ENCODE assay signal across 8 mouse cellular contexts in genomic region chr9:62810543-62811515, GRCm38 (mm10). TPM values are rescaled to one million over a fixed set of nuclear protein-coding genes. Genes with fewer than 3 reads are reported as not detected.
A peak's percentile ranks its signal among the peaks of the same experiment; 100 is the strongest.
DNase-seq lines count a peak whose midpoint lies in the region; ATAC-seq and TF ChIP-seq lines count a peak whose summit lies in the region.

No protein-coding gene starts in this region.

- peak in 1 of 2 experiments; percentile 53; a peak in 3 of 4 replicates for TF ChIP-seq CTCF in CH12.LX (conservative IDR thresholded peaks at IDR 0.05 in 1 of 2, IDR thresholded peaks at IDR 0.05 in 1 of 2; ENCODE audit: low read depth in 2 of 2, low read length in 2 of 2)

- no peak for TF ChIP-seq POLR2A in CH12.LX (IDR thresholded peaks at IDR 0.05; ENCODE audit: low read depth, low read length)

- no peak for DNase-seq in kidney, postnatal 36 days
- DNase-seq in CH12.LX (ENCODE audit: extremely low read depth) = peak; percentile 53
- DNase-seq in embryo, embryonic 10 days (ENCODE audit: low spot score) = peak; percentile 70
- peak; percentile 72 for DNase-seq in heart, postnatal 4 days
- peak; percentile 63 for DNase-seq in liver, embryonic 13.5 days
- DNase-seq in retina, postnatal 1 day = peak; percentile 56
- no peak for DNase-seq in ovary, postnatal 10 days (ENCODE audit: low spot score)

- peak overlapping the region; percentile 96 for H3K9ac ChIP-seq in kidney, embryonic 15.5 days
- peak overlapping the region; percentile 83 for H3K9ac ChIP-seq in CH12.LX (ENCODE audit: insufficient read depth, low read depth)
- H3K9ac ChIP-seq in liver, embryonic 13.5 days = peak overlapping the region; percentile 97

- H3K9me3 ChIP-seq in kidney, embryonic 15.5 days (replicated peaks) = no peaks in the 10 kb centered on the region
- H3K9me3 ChIP-seq in CH12.LX (replicated peaks; ENCODE audit: low read length) = no peaks in the 10 kb centered on the region
- H3K9me3 ChIP-seq in liver, embryonic 13.5 days (replicated peaks) = no peaks in the 10 kb centered on the region

- TF ChIP-seq RAD21 in CH12.LX (IDR thresholded peaks at IDR 0.05; ENCODE audit: low read depth, low read length) = peak; percentile 38; the same call in 1 of the 2 replicates

- TF ChIP-seq EP300 in CH12.LX (IDR thresholded peaks at IDR 0.05; ENCODE audit: low read length) = no peak

- H3K27me3 ChIP-seq in kidney, embryonic 15.5 days = no peaks in the 10 kb centered on the region
- H3K27me3 ChIP-seq in CH12.LX (replicated peaks) = no peaks in the 10 kb centered on the region
- H3K27me3 ChIP-seq in liver, embryonic 13.5 days = no peaks in the 10 kb centered on the region

- peak overlapping the region; percentile 91 for H3K4me2 ChIP-seq in kidney, embryonic 15.5 days
- H3K4me2 ChIP-seq in CH12.LX (ENCODE audit: insufficient read depth, low read depth, poor library complexity, severe bottlenecking) = peak overlapping the region; percentile 14; the same call in 1 of the 2 replicates
- H3K4me2 ChIP-seq in liver, embryonic 13.5 days = peak overlapping the region; percentile 92

- WGBS in kidney, embryonic 15.5 days = under 1% methylated on average over 58 of the region's 58 CpGs
- under 1% methylated on average over 58 of the region's 58 CpGs for WGBS in liver, embryonic 13.5 days (ENCODE audit: insufficient replicate concordance)

- peak overlapping the region; percentile 88 for H3K4me3 ChIP-seq in kidney, embryonic 15.5 days (replicated peaks)
- H3K4me3 ChIP-seq in CH12.LX (replicated peaks in 1 of 3; ENCODE audit: low read depth in 2 of 3, low read length in 2 of 3, poor library complexity in 1 of 3) = peak overlapping the region; percentile 96 to 100 (median 99)
- H3K4me3 ChIP-seq in liver, embryonic 13.5 days (replicated peaks) = peak overlapping the region; percentile 87

- peaks cover 29% of the 10 kb centered on the region for H3K4me1 ChIP-seq in kidney, embryonic 15.5 days
- peaks cover 12 to 62% of the 10 kb centered on the region in 2 experiments for H3K4me1 ChIP-seq in CH12.LX (ENCODE audit: control insufficient read depth in 1 of 2, insufficient read depth in 2 of 2)
- peaks cover 50% of the 10 kb centered on the region for H3K4me1 ChIP-seq in liver, embryonic 13.5 days (replicated peaks)

- peak; percentile 81 for ATAC-seq in kidney, embryonic 15.5 days (replicated peaks; ENCODE audit: low FRiP score)
- ATAC-seq in liver, embryonic 13.5 days (ENCODE audit: low read depth) = peak; percentile 73

- H3K27ac ChIP-seq in kidney, embryonic 15.5 days = peak overlapping the region; percentile 98
- H3K27ac ChIP-seq in CH12.LX (ENCODE audit: insufficient read depth, low read depth) = peak overlapping the region; percentile 78
- peak overlapping the region; percentile 93 for H3K27ac ChIP-seq in liver, embryonic 13.5 days

- dilution Hi-C loops in CH12.LX (cut with MboI; ENCODE audit: extremely low pct_ligation_motif_present, extremely low pct_unique_long_range_greater_than_20kb, low sequenced_read_pairs) = no loop called here

- in situ Hi-C loops in CH12.LX (cut with MboI; ENCODE audit: low pct_ligation_motif_present, low pct_unique_long_range_greater_than_20kb, low sequenced_read_pairs) = loop anchor here (25.0 kb wide), 1 partner anchor 576 kb away; the partner anchor contains the start of genes 2300009A05Rik and Map2k5

- no peaks in the 10 kb centered on the region; the same call in 1 of the 2 replicates for H3K36me3 ChIP-seq in kidney, embryonic 15.5 days
- H3K36me3 ChIP-seq in CH12.LX (replicated peaks in 1 of 2; ENCODE audit: control insufficient read depth in 1 of 2, insufficient read depth in 1 of 2, low read length in 1 of 2) = peaks cover 0 to 7% of the 10 kb centered on the region in 2 experiments
- 0 out of 2 replicates have a peak, but pooled peaks cover 7% of the 10 kb centered on the region for H3K36me3 ChIP-seq in liver, embryonic 13.5 days

- peaks cover 53% of the 10 kb centered on the region for H3K79me2 ChIP-seq in CH12.LX (replicated peaks; ENCODE audit: control insufficient read depth, extremely low read depth, insufficient read depth, poor library complexity, severe bottlenecking)

TF ChIP-seq in CH12.LX, 34 proteins besides CTCF, POLR2A, EP300 and RAD21:
- no peak for TF ChIP-seq NRF1 (IDR thresholded peaks at IDR 0.05; ENCODE audit: low read depth, low read length)
- TF ChIP-seq ZMIZ1 (IDR thresholded peaks at IDR 0.05; ENCODE audit: low read depth, low read length) = no peak; the same call in 1 of the 2 replicates
- no peak for TF ChIP-seq ETS1 (conservative IDR thresholded peaks at IDR 0.05; ENCODE audit: low read depth, low read length)
- no peak for TF ChIP-seq UBTF (IDR thresholded peaks at IDR 0.05; ENCODE audit: low read depth, low read length)
- no peak for TF ChIP-seq TCF12 (IDR thresholded peaks at IDR 0.05; ENCODE audit: low read depth, low read length)
- no peak for TF ChIP-seq BHLHE40 (IDR thresholded peaks at IDR 0.05; ENCODE audit: low read depth, low read length)
- no peak for TF ChIP-seq POLR2AphosphoS2 (IDR thresholded peaks at IDR 0.05; ENCODE audit: low read depth, low read length)
- TF ChIP-seq JUN (IDR thresholded peaks at IDR 0.05; ENCODE audit: insufficient read depth, low read depth, low read length) = no peak
- TF ChIP-seq ZC3H11A (IDR thresholded peaks at IDR 0.05; ENCODE audit: low read depth, low read length) = no peak
- peak; percentile 42 for TF ChIP-seq SIN3A (IDR thresholded peaks at IDR 0.05; ENCODE audit: low read length)
- no peak for TF ChIP-seq USF2 (conservative IDR thresholded peaks at IDR 0.05; ENCODE audit: low read depth, low read length)
- no peak for TF ChIP-seq SMC3 (IDR thresholded peaks at IDR 0.05; ENCODE audit: low read depth, low read length)
- no peak for TF ChIP-seq RCOR1 (conservative IDR thresholded peaks at IDR 0.05; ENCODE audit: low read depth, low read length)
- TF ChIP-seq MAX (IDR thresholded peaks at IDR 0.05; ENCODE audit: low read length) = peak; percentile 31; the same call in 1 of the 2 replicates

RNA-seq across cellular contexts. Expression of gene Fem1b, which starts 0.9 kb away (rescaled TPM):
- 22.7 and 23.2 TPM in 2 replicates for polyA plus RNA-seq in kidney, embryonic 15.5 days (2015; fragmentation: Nextera tagmentation; extraction: Ambion mirVana)
- total RNA-seq in CH12.LX (2012; rRNA removed) (34.6 and 35.6 TPM in 2 replicates), CH12.LX (2014; rRNA removed) (30.0 and 30.1 TPM in 2 replicates)
- 26.6 and 26.8 TPM in 2 replicates for polyA plus RNA-seq in CH12.LX (2012; ENCODE audit: insufficient read length, low read depth)
- 10 to 100 TPM; 40.3 to 41.6 TPM for total RNA-seq in heart, postnatal 4 days (2021)
- polyA plus RNA-seq in liver, embryonic 13.5 days (2015; fragmentation: Nextera tagmentation; extraction: Ambion mirVana) = 9.4 and 12.4 TPM in 2 replicates

RNA-seq across cellular contexts. Expression of gene Cln6, which starts 27.8 kb away (rescaled TPM):
- polyA plus RNA-seq in kidney, embryonic 15.5 days (2015; fragmentation: Nextera tagmentation; extraction: Ambion mirVana) = 23.2 and 27.1 TPM in 2 replicates
- total RNA-seq in CH12.LX (2012; rRNA removed) = 22.6 and 25.3 TPM in 2 replicates
- total RNA-seq in CH12.LX (2014; rRNA removed) = 16.2 and 17.8 TPM in 2 replicates
- 29.4 and 35.1 TPM in 2 replicates for polyA plus RNA-seq in CH12.LX (2012; ENCODE audit: insufficient read length, low read depth)
- 10 to 100 TPM; 25.1 to 31.4 TPM for total RNA-seq in heart, postnatal 4 days (2021)
- 14.9 and 15.4 TPM in 2 replicates for polyA plus RNA-seq in liver, embryonic 13.5 days (2015; fragmentation: Nextera tagmentation; extraction: Ambion mirVana)

RNA-seq across cellular contexts. Expression of gene Calml4, which starts 47.1 kb away (rescaled TPM):
- 102 and 107 TPM in 2 replicates for polyA plus RNA-seq in kidney, embryonic 15.5 days (2015; fragmentation: Nextera tagmentation; extraction: Ambion mirVana)
- total RNA-seq in CH12.LX (2012; rRNA removed) = not detected in 2 replicates
- total RNA-seq in CH12.LX (2014; rRNA removed) = not detected in 2 replicates
- not detected in 2 replicates for polyA plus RNA-seq in CH12.LX (2012; ENCODE audit: insufficient read length, low read depth)
- total RNA-seq in heart, postnatal 4 days (2021) = 1 to 10 TPM; 2.4 to 2.6 TPM
- 1.8 TPM in 2 replicates for polyA plus RNA-seq in liver, embryonic 13.5 days (2015; fragmentation: Nextera tagmentation; extraction: Ambion mirVana)

Comparison
In these comparisons a context has a peak if more than half of its experiments do, and no peak if none do; other contexts are left out.
1. H3K4me2 ChIP-seq: peak in every context shown above with its lines; median percentile 92 in liver, embryonic 13.5 days; 91 in kidney, embryonic 15.5 days; 14 in CH12.LX.
2. DNase-seq: peak in CH12.LX (single experiment), embryo, embryonic 10 days (single experiment), heart, postnatal 4 days (single experiment), liver, embryonic 13.5 days (single experiment) and retina, postnatal 1 day (single experiment); none in kidney, postnatal 36 days (0 of 2) and ovary, postnatal 10 days (single experiment).
3. RNA of gene Calml4, which starts 47.1 kb away (polyA plus RNA-seq): 102 to 107 TPM in kidney, embryonic 15.5 days; 1.8 TPM in liver, embryonic 13.5 days and not detected in CH12.LX; every median in the first group is over 10 times any median in the second.
4. Peak in every context shown above with its lines, with median percentiles within 50 percentile points of each other: H3K27ac ChIP-seq, H3K4me3 ChIP-seq and H3K9ac ChIP-seq.